Mouse (Mus musculus) C2C12 (cell line): ENCODE data around the gene Gpr83. TPM values are rescaled to one million over a fixed set of nuclear protein-coding genes. Genes with fewer than 3 reads are reported as not detected.

Source experiments
- H3K27me3 ChIP-seq: one replicate; pipeline ENCODE4 v1.6.1; 2011; ENCODE audit not compliant: control insufficient read depth, insufficient read depth, insufficient read length
- H3K36me3 ChIP-seq: one replicate; pipeline ENCODE4 v1.6.1; 2011; ENCODE audit not compliant: control insufficient read depth, insufficient read depth
- H3K4me3 ChIP-seq: one replicate; pipeline ENCODE4 v1.5.1; 2011; ENCODE audit warnings: mild to moderate bottlenecking, control low read depth; ENCODE audit not compliant: poor library complexity, insufficient read depth, severe bottlenecking
- H3K79me2 ChIP-seq: one replicate; pipeline ENCODE4 v1.6.1; 2011; ENCODE audit not compliant: control insufficient read depth, insufficient read depth
- H3K79me3 ChIP-seq: one replicate; pipeline ENCODE4 v1.6.1; 2011; ENCODE audit warnings: low read depth, control low read depth
- H3ac ChIP-seq: one replicate; pipeline ENCODE3; 2011; ENCODE audit warnings: low read depth; ENCODE audit not compliant: control insufficient read depth, insufficient read length
- CEBPB ChIP-seq: IDR thresholded peaks from one replicate; pipeline ENCODE4 v1.6.1; 2011; ENCODE audit warnings: low read depth, mild to moderate bottlenecking, control low read depth, moderate library complexity
- CTCF ChIP-seq: IDR thresholded peaks from one replicate; pipeline ENCODE4 v1.5.1; 2011; ENCODE audit not compliant: control insufficient read depth, insufficient read depth, insufficient read length
- FOSL1 ChIP-seq: IDR thresholded peaks from one replicate; pipeline ENCODE4 v1.8.0; 2011; ENCODE audit warnings: mild to moderate bottlenecking, low read length; ENCODE audit not compliant: poor library complexity, insufficient read depth, severe bottlenecking
- MAX ChIP-seq: IDR thresholded peaks from one replicate; pipeline ENCODE4 v1.6.1; 2011; ENCODE audit warnings: mild to moderate bottlenecking, control low read depth
- MYOD1 ChIP-seq: IDR thresholded peaks from one replicate; pipeline ENCODE4 v1.6.1; 2011; ENCODE audit warnings: low read depth; ENCODE audit not compliant: control insufficient read depth, insufficient read length
- MYOG ChIP-seq: IDR thresholded peaks from one replicate; pipeline ENCODE4 v1.6.1; 2011; ENCODE audit not compliant: control insufficient read depth, insufficient read length; ENCODE audit errors: extremely low read depth
- USF1 ChIP-seq: IDR thresholded peaks from one replicate; pipeline ENCODE4 v1.6.1; 2011; ENCODE audit warnings: low read depth, mild to moderate bottlenecking, control low read depth, moderate library complexity
- polyA plus RNA-seq: library from polyadenylated mRNA; unstranded; fragments of >200 nt; fragmentation: generic; extraction: Trizol; gene quantifications from one replicate; pipeline ENCODE4 v1.2.1, GENCODE M21; 2012; ENCODE audit warnings: missing spikeins

The Gpr83 gene
- polyA plus RNA-seq, 1 experiment: not detected

DNA sequence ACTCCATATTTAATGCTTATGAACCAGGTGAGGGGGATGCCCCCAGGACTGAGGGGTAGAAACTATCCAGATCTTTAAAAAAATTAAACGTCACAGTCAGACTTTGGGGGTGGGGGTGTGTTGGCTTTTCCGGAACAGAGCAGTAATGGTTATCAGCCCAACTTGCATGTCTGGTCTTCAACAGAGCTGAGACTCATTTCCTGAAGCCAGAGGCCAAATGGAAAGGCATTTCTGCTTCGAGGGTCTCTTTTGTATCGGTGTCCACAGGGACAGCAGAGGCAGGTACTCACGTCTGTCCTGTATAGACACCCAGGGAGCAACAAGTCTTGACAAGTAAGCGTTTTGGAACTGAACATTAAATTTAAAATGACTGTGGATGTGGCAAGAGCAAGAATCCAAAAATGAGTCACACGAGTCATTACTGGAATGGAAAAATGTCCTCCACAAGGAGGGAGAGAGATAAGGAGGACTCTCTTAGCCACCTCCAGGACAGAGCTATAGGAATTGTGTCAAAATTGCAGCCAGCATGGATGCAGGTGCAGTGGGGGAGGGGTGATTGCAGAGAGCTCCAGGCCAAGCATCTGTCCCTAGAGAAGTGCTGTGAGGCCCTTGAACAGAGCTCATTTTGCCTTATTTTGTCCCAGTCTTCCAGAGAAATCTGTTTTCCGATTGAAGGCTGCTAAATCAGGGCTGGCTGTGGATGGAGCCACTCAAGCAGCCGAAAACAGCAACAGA, 44.9 kb downstream of the Gpr83 start:
- TF ChIP-seq MYOD1 (no peak), MYOG (no peak), FOSL1 (no peak), USF1 (no peak), CEBPB (no peak), MAX (no peak), CTCF (no peak)
- Histone ChIP-seq H3ac (no peak overlapping the region), H3K27me3 (peaks cover 25% of the 10 kb centered on the region), H3K79me2 (no peaks in the 10 kb centered on the region), H3K36me3 (no peaks in the 10 kb centered on the region), H3K79me3 (no peaks in the 10 kb centered on the region), H3K4me3 (no peak overlapping the region)

DNA sequence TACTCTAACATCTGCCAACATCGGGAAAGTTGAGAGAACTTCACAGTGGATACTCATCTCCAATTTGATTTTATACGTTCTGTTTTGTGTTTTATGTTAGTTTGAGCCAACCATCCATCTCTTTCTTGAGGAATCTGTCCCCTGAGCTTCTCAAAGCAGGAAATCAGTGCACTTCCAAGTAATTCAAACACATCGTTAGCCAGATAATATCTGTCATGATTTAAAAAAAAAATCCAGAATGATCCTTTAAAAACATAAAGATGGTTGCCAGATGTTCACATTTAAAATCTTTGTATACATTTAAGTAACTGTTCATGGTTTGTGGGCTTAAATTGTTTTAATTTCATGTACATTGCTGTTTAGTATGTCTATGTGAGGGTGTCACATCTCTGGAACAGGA, 45.9 kb downstream of the Gpr83 start:
- H3ac ChIP-seq: no peak overlapping the region
- peaks cover 23% of the 10 kb centered on the region for H3K27me3 ChIP-seq
- H3K4me3 ChIP-seq: no peak overlapping the region
- TF ChIP-seq FOSL1 (no peak), CEBPB (no peak), MYOG (no peak), MYOD1 (no peak), MAX (no peak), USF1 (no peak), CTCF (no peak)
- no peaks in the 10 kb centered on the region for H3K36me3 ChIP-seq
- H3K79me3 ChIP-seq: no peaks in the 10 kb centered on the region
- H3K79me2 ChIP-seq: no peaks in the 10 kb centered on the region

- no peak for TF ChIP-seq USF1
- no peak for TF ChIP-seq MAX
- TF ChIP-seq MYOG: no peak
- no peak for TF ChIP-seq FOSL1
- no peak for TF ChIP-seq MYOD1
- no peak for TF ChIP-seq CTCF
- TF ChIP-seq CEBPB: no peak
- Histone ChIP-seq H3K36me3 (no peaks in the 10 kb centered on the region), H3ac (no peak overlapping the region), H3K4me3 (no peak overlapping the region), H3K79me2 (no peaks in the 10 kb centered on the region), H3K27me3 (peaks cover 23% of the 10 kb centered on the region), H3K79me3 (no peaks in the 10 kb centered on the region)
Measured at GRCm38 (mm10) chr9:14907816-14908415, 47.9 kb downstream of the Gpr83 start.

DNA sequence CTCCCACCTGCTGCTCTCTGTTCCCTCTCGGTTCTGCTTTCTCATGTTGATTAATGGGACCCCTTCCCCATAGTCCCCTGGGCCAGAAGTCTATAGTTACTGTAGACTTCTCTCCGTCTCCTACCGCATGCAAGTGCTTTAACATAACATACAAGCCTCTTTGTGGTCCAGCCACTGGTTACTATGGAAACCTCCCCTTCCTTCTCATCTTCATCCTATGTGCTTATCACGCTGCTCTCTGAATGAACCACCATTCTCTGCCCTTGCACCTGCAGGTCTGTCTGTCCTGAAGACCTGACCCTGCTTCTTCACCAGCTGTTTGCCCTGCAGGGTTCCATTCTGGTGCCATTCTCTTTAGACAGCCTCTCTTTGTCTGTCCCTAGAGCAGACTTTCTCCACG, 50.0 kb downstream of the Gpr83 start:
- Histone ChIP-seq H3K79me2 (no peaks in the 10 kb centered on the region), H3K27me3 (peaks cover 14% of the 10 kb centered on the region), H3K79me3 (no peaks in the 10 kb centered on the region), H3K36me3 (no peaks in the 10 kb centered on the region), H3ac (no peak overlapping the region), H3K4me3 (no peak overlapping the region)
- TF ChIP-seq CTCF: no peak
- no peak for TF ChIP-seq FOSL1
- TF ChIP-seq MAX: no peak
- no peak for TF ChIP-seq MYOG
- no peak for TF ChIP-seq CEBPB
- no peak for TF ChIP-seq MYOD1
- TF ChIP-seq USF1: no peak

DNA sequence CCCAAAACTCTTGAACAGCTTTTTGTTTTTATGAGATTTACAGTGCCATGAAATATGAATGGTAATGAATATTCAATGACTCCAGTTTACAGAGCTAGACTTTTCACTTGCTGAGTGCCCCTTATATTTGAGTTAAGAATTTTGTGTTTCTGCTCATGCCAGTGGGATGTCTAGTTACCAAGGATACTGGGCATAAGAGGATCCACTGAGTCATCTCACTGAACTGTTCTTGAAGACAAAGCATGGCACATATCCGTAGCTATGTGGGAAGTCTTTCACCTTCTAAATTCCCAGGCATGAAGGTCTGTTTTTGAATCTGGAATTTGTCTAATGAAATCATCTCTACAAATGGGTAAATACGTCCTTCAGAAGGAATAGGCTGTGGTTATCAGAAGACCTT, 52.0 kb downstream of the Gpr83 start:
- Histone ChIP-seq H3K4me3 (no peak overlapping the region), H3K36me3 (no peaks in the 10 kb centered on the region), H3K79me3 (no peaks in the 10 kb centered on the region), H3K27me3 (peaks cover 3% of the 10 kb centered on the region), H3K79me2 (no peaks in the 10 kb centered on the region), H3ac (no peak overlapping the region)
- TF ChIP-seq USF1 (no peak), MAX (no peak), CEBPB (no peak), FOSL1 (no peak), MYOG (no peak), MYOD1 (no peak), CTCF (no peak)

- Histone ChIP-seq H3K4me3 (no peak overlapping the region), H3K27me3 (peaks cover 3% of the 10 kb centered on the region), H3K36me3 (no peaks in the 10 kb centered on the region), H3K79me3 (no peaks in the 10 kb centered on the region), H3ac (no peak overlapping the region), H3K79me2 (no peaks in the 10 kb centered on the region)
- no peak for TF ChIP-seq USF1
- TF ChIP-seq MYOG: no peak
- no peak for TF ChIP-seq CTCF
- no peak for TF ChIP-seq CEBPB
Measured at GRCm38 (mm10) chr9:14917661-14918060, 57.7 kb downstream of the Gpr83 start.
